Mouse (Mus musculus) layer of hippocampus, adult 8-10 months (tissue): ENCODE measurements at regions not wholly inside any gene's neighbourhood (a gene's known extent, or its start where the extent isn't known, plus 50 kb on each side); places are given as distances from the start of the nearest gene placed in this dataset.

ENCODE experiments used
- DNase-seq, 2 experiments: peaks; one replicate each; pipeline ENCODE4 v3.0.0; 2022; ENCODE audit warnings: low spot score in 2 of 2

GRCm38 (mm10) chr1:43247609-43248008 lies 50.8 kb upstream of the Fhl2 start:
- DNase-seq = no peak

DNA sequence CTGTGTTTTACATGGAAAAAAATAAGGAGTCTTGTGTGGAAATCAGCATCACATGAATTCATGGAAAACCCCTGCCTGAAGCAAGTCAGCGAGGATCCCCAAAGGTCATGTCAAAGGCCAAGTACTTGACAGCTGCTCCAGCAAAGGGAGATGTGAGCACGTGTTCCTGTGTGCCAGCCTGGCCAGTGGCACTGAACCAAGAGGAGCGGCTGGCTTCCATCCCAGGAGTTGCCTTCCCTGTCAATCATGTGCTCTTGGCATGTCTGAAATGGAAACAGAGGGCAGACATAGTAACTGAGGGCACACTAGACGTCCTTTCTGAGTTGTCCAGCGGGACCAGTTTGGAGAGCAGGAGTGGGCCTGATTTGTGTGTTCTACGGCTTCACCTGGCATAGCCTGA lies 53.5 kb upstream of the Fhl2 start:
- DNase-seq = no peak

DNA sequence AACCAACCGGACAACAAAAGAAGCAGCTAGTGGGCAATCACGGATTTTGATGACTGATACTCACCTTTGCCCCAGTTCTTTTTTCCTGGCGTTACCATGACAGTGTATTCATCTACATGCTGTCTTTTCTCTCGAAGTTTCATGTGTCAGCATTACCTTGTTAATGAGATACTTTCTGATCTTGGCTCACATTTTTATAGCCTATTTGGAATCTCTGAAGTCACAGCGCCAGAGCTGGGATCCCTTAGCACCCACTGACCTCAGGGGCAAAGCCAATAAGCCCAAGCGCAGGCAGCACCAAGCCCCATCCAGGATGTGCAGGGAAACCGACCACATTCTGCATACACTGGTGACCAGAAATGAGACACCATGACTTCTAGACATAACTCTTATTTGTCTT lies 54.6 kb upstream of the Fhl2 start:
- no peak for DNase-seq

DNA sequence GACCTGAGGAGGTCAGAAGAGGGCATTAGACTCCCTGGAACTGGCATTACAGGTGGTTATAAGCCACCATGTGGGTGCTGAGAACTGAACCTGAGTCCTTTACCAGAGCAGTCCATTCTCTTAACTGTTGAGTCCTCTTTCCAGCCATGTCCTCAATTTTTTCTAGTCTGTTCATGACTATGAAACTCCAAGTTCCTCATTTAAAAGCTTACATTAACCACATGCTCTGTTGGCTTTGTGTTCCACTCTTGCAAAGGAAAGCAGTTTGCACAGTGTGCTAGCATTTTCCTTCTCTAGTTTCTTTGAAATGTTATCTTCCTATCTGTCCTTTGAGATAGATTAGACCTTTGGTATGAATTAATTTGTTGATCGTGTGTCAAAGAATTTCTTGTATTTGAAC lies 57.3 kb upstream of the Fhl2 start:
- no peak for DNase-seq

GRCm38 (mm10) chr1:43256078-43256477 lies 59.3 kb upstream of the Fhl2 start:
- no peak for DNase-seq

GRCm38 (mm10) chr1:43257909-43258308 lies 61.1 kb upstream of the Fhl2 start:
- no peak for DNase-seq

- no peak for DNase-seq
These were observed 63.1 kb upstream of the Fhl2 start for GRCm38 (mm10) chr1:43259841-43260240.

- no peak for DNase-seq
These were observed 63.7 kb upstream of the Fhl2 start for GRCm38 (mm10) chr1:43260491-43260890.

DNA sequence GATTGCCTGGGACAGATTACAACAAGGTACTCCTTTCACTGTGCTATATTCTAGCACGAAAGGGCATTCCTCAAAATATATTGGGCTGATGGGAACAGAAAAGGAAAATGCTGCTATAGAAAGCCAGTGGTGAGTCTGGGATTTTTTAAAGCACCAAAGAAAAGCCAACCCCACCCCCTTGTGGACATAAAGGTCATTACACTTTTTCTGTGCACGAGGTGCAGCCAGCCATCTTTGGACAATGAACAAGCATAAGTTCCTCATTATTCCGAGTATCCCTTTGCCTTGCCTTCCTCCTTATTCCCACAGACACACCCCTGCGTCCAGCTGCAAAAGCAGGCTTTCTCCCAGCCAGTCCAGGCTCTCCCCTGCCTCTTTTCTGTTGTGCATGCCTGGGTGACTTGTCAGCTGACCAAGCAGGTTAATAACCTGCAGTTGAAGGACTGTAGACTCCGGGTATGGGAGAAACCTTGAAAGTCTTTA lies 67.7 kb upstream of the Fhl2 start:
- DNase-seq = peak; percentile 53 to 81

DNA sequence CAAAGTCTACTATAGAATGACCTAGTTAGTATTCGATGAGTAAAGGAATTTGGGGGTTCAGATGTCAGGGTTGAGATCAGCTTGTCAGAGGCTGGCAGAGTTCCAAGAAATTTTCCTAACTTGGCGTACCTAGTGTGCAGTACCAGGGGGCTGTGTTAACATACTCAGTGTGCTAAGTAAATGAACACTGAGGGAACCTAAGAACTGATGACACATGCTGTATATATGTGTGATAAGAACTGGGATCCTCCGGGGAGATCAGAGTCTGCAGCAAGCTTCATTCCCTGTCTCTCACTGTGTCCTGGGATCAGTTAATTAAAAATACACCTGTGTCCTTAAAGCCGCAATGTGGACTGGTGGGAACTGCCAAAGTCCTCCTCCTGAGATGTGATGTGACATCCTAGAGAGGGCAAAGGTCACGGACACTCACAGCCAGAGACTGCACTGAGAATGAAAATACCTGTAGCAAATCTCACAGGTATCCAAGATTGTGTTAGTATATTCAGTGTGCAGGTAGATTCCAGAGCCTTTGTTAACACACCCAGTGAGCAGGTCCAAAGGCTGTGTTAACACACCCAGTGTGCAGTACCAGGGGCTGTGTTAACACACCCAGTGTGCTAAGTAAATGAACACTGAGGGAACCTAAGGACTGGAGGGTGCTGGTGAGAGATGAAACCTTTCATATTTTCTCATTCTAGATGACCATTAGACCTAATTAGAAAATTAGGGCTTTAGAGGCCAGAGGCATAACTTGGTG lies 69.1 kb upstream of the Fhl2 start:
- DNase-seq = no peak

DNA sequence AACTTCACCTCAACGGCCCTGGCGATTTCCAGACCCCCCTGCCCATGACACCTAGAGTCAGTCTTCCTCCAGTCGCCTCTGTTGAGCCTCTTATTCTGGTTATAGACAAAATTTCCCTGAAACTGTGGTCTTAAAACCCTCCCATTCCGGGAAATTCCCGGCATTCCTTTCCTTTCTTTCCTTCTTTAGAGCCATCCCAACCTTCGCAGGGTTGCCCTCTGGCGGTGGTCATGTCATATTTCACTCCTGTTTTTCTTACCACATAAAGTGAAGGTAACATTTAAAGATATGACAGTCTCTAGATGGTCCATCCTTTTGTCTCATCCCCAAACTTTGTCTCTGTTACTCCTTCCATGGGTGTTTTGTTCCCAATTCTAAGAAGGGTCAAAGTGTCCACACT lies 72.9 kb upstream of the Fhl2 start:
- DNase-seq = no peak

- DNase-seq = no peak
These were observed 76.6 kb upstream of the Fhl2 start for GRCm38 (mm10) chr1:43273236-43273868.

DNA sequence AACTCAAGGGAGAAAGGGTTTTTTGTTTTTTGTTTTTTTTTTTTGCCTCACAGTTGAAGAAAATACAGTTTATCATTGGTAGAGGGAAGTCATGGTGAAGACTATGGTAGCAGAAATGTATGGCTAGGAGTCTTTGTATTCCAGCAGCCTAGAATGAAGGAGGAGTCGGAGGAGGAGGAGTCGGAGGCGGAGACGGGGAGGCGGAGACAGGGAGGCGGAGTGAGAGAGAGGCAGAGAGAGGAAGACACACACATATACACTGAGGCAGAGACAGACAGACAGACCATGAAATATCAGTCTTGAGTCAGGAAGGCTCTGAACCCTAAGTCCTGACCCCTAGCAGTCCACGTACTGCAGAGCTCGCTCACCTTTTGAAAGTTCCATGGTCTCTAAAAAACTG lies 95.0 kb upstream of the Fhl2 start:
- DNase-seq = no peak

DNA sequence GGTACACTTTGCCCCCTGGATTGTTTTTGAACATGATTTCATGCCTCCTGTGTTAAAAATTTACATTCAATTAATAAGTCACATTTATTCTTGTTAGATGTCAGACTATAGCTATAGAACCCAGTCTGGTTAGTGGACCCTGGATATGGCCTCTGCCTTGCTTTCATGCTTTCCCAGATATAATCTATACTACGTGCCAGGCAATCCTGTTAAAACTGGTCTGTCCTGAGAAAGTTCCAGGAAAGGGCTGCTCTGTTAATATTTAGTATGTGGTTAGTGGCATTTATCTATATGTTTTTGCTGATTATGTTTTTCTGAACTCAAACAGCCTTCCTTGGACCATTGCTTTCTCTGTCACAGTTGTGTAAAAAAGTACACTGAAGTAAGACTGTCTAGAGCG lies 95.8 kb upstream of the Fhl2 start:
- no peak for DNase-seq

- DNase-seq = no peak
These were observed 97.6 kb upstream of the Fhl2 start for GRCm38 (mm10) chr1:43294221-43295012.

DNA sequence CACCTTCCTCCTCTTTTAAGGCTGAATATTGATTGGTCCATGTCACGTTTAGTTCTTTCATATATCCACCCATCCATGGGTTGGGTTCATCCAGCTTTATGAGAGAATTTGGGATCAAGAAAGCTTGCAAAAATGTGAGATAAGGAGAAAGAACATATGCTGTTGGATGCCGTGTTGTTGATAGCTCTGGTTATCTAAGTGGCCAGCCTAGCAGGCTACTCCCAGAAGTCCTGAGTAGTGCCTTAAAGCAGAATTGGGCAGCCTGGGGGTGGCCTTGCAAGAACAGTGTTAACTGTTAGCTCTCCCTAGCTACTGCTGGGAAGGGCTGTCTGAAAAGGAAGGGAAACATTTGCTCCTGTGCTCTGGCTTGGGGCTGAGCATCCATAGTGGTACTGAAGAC lies 100.8 kb upstream of the Fhl2 start:
- no peak for DNase-seq

- DNase-seq = no peak
These were observed 102.0 kb upstream of the Fhl2 start for GRCm38 (mm10) chr1:43298746-43299145.

DNA sequence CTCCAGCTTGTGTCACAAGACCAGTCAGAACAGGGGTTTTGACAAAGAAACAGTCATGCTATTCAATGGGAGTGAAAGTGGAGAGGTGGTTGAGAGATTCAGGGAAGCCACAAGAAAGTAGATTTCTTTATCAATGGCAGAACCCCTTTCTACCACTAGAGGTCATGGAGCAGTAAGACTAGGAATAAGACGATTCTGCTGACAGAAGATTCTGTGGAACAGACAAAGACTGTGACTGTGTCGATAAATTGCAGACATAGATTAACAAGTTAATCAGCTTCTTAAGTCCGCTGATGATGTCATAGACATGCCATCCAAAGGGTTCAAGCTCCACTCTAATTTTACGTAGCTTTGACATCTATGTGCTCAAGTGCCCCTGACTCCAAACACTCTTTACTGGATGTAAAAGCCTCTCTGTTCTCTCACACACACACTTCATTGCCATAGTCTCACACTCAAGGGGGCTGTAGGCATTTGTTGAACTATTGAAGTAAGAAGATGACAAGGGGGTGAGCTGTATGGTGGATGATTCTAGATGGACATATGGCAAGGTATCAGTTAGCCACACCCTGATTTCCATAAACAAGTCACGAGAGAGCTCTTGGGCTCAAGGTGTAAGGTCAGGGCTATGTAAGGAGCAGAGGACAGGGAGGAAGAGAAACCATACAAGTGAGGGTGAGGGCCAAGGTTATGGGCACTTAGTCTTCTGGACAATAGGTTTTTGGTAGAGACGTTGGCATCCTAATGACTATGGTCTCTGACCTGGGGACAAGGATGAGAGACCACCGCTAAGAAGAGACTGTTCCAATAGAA lies 102.9 kb upstream of the Fhl2 start:
- no peak for DNase-seq

DNA sequence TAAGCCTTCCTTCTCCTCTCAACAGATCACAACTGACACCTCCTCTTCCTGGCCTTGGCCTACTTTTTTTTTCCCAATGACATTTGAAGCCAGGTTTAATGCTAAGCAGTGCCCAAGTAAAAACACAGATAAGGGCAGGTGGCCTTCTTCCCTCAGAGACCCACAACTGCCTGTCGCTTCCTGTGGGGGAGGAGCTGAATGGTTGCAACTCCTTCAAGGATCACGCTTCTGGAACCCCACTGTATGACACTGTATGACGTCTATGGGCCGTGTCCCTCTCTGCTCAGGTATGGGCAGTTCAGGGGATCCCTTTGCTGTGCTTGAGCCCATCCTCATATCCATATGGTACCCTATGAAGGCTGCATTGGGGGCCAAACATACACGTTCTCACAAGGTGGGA lies 103.9 kb upstream of the Fhl2 start:
- no peak for DNase-seq

DNA sequence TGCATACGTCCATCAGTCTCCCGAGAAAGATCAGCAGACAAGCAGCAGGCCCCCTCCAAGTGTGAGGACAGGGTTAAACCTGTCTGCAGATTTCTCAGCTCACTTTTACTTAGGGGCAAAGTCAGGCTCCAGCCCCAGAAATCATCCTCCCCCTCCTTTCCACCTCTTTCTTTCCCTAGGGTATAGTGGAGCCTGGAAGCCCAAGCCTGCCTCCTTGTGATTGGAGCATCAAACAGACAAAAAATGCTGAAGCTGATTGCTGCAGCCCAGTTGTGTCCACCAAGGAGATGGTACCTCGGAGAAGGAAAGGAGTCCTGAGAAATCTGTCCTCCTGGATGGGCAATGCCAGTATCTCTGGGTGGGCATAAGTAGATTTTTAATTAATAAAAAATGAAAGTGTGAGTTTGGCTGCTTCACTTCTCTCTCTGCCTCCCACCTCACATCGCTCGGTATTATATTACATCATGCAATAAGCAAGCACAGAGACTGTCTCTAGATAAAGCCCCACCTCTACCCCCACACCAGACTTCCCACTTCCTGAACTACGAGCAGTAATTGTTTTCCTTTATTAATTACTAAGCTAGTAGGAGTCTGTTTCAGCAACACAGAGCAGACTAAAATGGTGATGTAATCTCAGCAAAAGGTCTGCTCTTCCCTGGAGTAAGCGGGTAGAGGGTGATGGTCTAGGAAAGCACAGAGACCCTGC lies 105.2 kb upstream of the Fhl2 start:
- no peak for DNase-seq

GRCm38 (mm10) chr1:43302657-43303056 lies 105.9 kb upstream of the Fhl2 start:
- DNase-seq = no peak
